Mouse (Mus musculus): Measurements from ENCODE around the gene Olfr1293-ps. TPM values are rescaled to one million over a fixed set of nuclear protein-coding genes. Genes with fewer than 3 reads are reported as not detected.

The Olfr1293-ps gene
- not detected in 2 replicates for polyA plus RNA-seq (2012; rRNA removed)

GRCm38 (mm10) chr2:111524903-111525302, at the start of gene Olfr1293-ps:
TSS of gene Olfr1293-ps (plus strand) at chr2:111525203.

GRCm38 (mm10) chr2:111480519-111480918, 44.5 kb upstream of the Olfr1293-ps start, which contains the start of gene Olfr1289:
TSS of gene Olfr1289 (plus strand) at chr2:111480819.

DNA sequence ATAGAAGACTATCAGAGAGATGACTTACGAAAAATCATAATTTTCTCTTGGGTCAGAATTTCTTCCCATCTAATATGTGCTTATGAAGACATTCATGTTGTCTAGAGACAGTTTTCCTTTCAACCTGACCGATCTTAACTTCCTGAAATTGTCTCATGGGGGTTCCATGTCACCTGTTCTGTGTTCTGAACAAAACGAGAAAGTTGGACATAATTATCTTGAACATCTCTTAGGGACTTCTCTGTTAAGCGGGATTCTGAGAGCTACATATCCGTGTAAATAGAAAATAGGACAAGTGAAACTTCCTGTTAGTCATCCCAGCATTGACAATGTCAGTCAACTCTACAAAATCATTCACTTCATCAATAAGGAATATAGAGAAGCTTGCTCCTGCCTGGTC, 31.3 kb upstream of the Olfr1293-ps start, which contains the start of gene Olfr1290:
Gene Olfr1290, minus strand, starts transcription at position 101 of the 400 bp plus-strand sequence.

DNA sequence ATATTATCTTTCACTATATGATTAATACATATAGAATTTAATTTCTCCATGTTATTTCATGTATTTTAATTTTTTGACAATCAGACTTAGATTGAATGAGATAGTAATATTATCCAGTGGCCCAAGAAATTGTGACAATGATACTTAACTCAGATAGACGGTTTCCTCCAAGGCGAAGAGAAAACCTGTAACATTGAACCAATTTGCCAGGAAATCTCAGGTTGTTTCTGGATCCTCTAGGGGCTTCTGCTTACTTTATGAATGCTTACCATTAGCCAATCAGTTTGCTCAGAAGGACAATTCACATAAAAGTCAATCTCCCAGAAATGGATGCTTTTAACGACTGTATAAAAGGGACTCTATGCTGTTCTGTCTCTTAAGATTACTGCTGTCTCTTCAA, 28.1 kb upstream of the Olfr1293-ps start, which contains the start of gene Olfr1291-ps1:
Gene Olfr1291-ps1, plus strand, starts transcription at position 301 of the 400 bp plus-strand sequence.

GRCm38 (mm10) chr2:111540191-111540590, 15.2 kb downstream of the Olfr1293-ps start, which contains the start of gene Olfr1294:
TSS of gene Olfr1294 (minus strand) at chr2:111540291.

GRCm38 (mm10) chr2:111569581-111569980, 44.6 kb downstream of the Olfr1293-ps start, which contains the start of gene Olfr1295:
TSS of gene Olfr1295 (minus strand) at chr2:111569681.

Other genes starting within 250 kb of the Olfr1293-ps start
- not detected in 2 replicates for gene Olfr1278, start 235.1 kb upstream of the Olfr1293-ps start, polyA plus RNA-seq (2012; rRNA removed)
- gene Olfr1279, start 224.6 kb upstream of the Olfr1293-ps start, polyA plus RNA-seq (2012; rRNA removed): not detected in 2 replicates
- not detected in 2 replicates for gene Olfr1280, start 211.2 kb upstream of the Olfr1293-ps start, polyA plus RNA-seq (2012; rRNA removed)
- not detected in 2 replicates for gene Olfr1281, start 198.7 kb upstream of the Olfr1293-ps start, polyA plus RNA-seq (2012; rRNA removed)
- not detected in 2 replicates for gene Olfr1282, start 189.1 kb upstream of the Olfr1293-ps start, polyA plus RNA-seq (2012; rRNA removed)
- gene Olfr1283, start 158.4 kb upstream of the Olfr1293-ps start, polyA plus RNA-seq (2012; rRNA removed): not detected in 2 replicates
- gene Olfr1284, start 149.7 kb upstream of the Olfr1293-ps start, polyA plus RNA-seq (2012; rRNA removed): not detected in 2 replicates
- gene Olfr1286, start 102.1 kb upstream of the Olfr1293-ps start, polyA plus RNA-seq (2012; rRNA removed): not detected in 2 replicates
- not detected in 2 replicates for gene Olfr1287, start 76.1 kb upstream of the Olfr1293-ps start, polyA plus RNA-seq (2012; rRNA removed)
- gene Olfr1288, start 51.1 kb upstream of the Olfr1293-ps start, polyA plus RNA-seq (2012; rRNA removed): not detected in 2 replicates
- gene Olfr1289, start 44.4 kb upstream of the Olfr1293-ps start, polyA plus RNA-seq (2012; rRNA removed): not detected in 2 replicates
- gene Olfr1290, start 31.4 kb upstream of the Olfr1293-ps start, polyA plus RNA-seq (2012; rRNA removed): not detected in 2 replicates
- not detected in 2 replicates for gene Olfr1291-ps1, start 28.0 kb upstream of the Olfr1293-ps start, polyA plus RNA-seq (2012; rRNA removed)
- not detected in 2 replicates for gene Olfr1294, start 15.1 kb downstream of the Olfr1293-ps start, polyA plus RNA-seq (2012; rRNA removed)
- not detected in 2 replicates for gene Olfr1295, start 44.5 kb downstream of the Olfr1293-ps start, polyA plus RNA-seq (2012; rRNA removed)
- gene Olfr1297, start 101.3 kb downstream of the Olfr1293-ps start, polyA plus RNA-seq (2012; rRNA removed): not detected in 2 replicates
- gene Olfr1298, start 124.0 kb downstream of the Olfr1293-ps start, polyA plus RNA-seq (2012; rRNA removed): not detected in 2 replicates
- gene Olfr1299, start 136.2 kb downstream of the Olfr1293-ps start, polyA plus RNA-seq (2012; rRNA removed): not detected in 2 replicates
- gene Olfr1301, start 225.8 kb downstream of the Olfr1293-ps start, polyA plus RNA-seq (2012; rRNA removed): not detected in 2 replicates

Data from central nervous system, embryonic 11.5 days (tissue).